Mouse (Mus musculus) cerebellum, postnatal 14 days (tissue): ENCODE data around the gene Ercc2.

ENCODE experiments used
- DNase-seq, 2 experiments: peaks; one replicate each; pipeline ENCODE4 v3.0.0; 2021; ENCODE audit warnings: mixed read lengths in 2 of 2

Ercc2 gene

DNA sequence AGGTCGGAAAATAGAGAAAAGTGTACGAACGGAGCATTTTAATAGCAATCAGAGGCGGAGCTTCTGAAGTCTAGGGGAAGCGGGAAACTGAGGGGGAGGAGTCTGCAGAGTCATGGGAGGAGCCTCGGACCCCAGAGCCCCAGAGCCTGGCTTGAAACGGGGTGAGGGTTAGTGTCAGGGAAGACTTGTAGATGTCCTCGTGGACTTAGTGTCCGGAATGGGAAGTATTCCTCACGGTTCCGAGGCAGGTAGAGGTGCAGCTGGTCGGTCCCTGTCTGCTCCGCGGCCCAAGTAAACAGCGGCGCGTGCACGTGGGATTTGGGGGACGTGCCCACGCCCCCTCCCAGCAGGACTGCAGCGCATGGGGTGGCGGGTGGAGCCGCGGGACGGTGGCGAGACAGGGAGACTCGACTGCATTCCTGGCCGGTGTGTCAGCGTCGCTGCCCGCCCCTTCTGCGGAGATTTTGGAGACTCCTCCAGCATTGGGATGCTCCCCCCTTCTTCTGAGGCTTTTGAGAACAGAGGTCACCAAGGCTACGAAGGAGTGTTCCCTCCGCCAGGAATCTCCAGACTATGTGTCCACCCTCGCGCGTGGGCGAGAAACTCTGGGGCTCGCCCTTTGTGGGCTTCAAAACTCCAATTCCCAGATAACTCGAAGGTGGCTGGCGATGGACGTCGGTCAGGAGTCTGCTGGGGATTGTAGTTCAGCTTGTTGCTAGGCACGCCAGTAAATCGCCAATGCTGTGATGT, 21.7 kb upstream of the Ercc2 start:
- DNase-seq = peak; percentile 73 to 77

DNA sequence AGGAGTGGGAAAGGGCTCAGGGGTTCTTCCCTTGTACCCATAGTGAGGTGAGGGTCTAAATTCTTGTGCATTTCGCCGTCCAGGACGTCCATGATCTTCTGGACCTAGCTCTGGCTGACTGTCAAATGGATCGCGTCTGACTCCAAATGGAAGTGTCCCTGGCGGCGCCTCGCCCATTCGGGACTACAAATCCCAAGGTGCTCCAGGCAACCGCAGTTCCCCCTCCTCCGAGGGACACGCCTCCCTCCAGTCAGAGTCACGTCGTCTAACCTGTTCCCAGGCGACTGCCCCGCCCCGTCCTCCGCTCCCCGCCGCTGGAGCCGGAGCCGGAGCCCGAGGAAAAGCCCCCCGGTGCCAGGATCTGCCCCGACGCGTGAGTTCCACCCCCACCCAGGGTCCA, 20.9 kb upstream of the Ercc2 start:
- peak; percentile 91 to 92 for DNase-seq

DNA sequence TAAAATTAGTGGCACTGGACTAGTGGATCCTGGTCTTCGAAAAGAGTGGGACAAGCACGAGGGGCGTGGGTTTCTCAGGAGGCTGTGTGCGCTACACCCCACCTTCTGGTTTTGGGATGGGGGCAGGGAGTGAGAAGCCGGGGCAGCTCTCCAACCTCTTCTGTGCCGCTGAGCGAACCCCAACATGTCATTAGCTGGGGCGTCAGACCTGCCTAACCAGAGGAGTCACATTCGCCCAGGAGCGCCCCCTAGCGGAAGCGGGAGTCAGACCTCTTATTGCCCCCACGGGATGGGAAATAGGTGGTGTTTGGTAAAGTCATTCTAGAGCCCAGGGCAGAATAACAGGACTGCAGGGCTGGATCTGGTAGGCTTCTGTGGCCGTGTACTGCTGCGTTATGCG, 20.1 kb upstream of the Ercc2 start:
- DNase-seq = peak; percentile 69 to 79

DNA sequence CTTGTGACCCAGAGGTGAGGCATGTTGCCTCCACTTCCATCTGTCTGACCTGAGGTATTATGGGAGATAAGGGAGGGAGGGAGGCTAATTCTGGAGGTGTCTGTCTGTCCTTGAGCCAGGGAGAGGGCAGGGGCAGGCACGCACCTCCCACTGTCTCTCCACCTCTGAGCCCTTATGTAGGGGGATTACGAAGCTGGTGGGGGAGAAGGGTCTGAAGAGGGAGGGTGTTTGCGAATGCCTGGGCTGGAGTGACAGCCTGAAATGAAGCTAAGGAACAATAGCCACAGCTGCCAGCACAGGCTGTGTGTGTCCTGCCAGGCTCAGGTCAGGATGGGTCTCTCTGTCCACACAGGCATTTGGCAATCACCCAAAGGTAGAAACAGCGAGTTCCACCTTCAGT, 19.5 kb upstream of the Ercc2 start:
- DNase-seq = no peak

DNA sequence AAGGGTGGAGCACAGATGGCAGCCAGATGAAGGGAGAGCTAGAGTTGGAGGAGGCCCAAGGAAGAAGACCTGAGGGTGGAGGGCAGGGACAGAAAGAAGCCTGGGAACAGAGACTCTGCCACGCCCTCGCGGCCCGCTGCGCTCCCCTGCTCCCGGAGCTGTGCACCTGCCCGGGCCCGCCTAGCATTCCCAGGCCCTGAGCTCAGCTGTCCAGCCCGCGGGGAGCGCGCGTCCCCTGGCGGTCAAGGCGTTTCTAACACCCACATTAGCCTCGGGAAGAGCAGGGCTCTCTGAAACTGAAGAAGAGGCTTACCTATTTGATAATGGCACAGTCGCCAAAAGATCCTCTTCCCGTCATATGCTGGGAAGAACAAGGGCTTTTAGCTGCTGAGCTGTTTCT, 17.9 kb upstream of the Ercc2 start:
- peak; percentile 71 to 78 for DNase-seq

DNA sequence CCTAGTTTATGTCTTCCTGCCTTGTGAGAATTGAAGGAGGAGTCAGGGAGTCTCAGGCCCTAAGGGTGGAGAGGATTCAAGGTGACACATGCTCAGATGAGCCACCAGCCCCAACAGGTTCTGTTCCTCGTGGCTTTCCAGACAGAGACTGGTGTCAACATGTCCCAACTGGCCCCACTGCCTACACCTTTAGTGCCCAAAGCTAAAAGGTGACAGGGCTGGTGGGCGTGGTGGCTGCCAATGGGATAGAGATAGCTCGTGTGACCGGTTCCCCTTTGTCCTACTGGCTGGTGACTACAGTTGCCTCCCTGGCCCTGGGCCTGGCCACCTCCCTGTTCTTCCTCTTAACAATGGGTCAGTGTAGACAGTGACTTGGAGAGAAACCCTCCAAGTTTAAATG, 16.4 kb upstream of the Ercc2 start:
- no peak for DNase-seq

DNA sequence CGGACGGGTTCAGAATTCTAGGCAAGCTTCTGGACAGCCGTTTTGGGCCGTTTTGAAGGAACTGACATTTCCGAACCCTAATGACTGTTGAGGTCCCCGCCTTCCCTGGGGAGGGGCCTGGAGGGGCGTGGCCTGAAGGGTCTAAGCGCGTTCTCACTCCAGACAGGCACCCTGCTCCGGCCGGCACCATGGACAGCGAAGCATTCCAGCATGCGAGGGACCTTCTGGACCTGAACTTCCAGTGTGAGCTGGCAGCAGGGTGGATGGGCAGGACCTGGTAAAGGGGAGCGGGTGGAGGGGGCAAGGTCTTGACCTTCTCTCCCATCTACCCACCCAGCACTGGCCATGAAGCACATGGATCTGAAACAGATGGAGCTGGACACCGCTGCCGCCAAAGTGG, 13.4 kb upstream of the Ercc2 start:
- no peak for DNase-seq

DNA sequence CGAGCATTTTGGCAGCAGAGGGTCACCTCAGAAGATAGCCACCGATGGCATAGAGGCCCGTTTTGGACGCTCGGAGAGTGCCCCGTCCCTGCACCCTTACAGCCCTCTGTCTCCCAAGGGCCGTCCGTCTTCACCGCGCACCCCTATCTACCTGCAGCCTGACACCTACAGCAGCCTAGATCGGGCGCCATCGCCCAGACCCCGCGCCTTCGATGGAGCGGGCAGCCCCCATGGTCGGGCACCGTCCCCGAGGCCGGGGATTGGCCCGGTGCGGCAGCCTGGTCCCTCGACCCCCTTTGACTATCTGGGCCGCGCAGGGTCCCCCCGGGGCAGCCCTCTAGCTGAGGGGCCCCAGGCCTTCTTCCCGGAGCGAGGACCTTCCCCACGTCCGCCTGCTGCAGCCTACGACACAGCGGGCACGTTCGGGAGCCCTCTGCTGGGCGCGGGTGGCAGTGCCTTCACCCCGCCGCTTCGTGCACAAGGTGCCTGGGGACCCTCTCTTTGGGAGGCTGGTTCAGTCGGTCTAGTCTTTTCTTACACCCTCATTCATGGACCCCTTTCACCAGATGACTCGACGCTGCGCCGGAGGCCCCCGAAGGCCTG, 11.9 kb upstream of the Ercc2 start:
- DNase-seq = peak; percentile 82 to 86

DNA sequence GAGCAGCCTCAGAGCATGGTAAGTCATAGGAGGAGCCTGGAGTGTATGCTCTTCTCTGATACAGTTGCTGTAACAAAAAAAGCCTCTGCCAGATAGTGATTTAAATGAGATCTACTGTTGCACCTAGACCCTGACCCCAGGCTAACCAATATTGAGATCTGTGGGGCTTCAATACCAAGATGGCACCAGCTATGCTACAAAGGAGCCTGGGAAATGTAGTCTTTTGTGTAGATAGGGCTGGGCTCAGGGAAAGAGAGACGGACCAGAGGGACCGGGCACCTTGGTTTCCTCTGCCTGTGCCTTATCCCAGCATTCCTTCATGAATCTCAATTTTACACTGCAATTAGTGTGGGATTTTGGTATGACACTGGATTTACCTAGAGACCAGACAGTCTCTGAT, 8.4 kb upstream of the Ercc2 start:
- no peak for DNase-seq

DNA sequence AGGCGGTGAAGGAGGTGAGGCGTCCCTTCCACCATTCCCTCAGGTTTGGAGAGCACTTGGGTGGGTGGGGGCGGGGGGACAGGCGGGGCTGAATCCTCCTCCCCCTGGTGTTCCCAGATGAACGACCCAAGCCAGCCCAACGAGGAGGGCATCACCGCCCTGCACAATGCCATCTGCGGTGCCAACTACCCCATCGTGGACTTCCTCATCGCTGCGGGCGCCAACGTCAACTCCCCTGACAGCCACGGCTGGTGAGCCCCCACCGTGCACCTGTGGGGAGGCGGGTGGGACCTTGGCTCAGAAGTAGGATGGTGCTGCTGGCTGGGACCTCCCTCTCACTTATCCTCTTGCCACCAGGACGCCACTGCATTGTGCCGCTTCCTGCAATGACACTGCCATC, 6.4 kb upstream of the Ercc2 start:
- no peak for DNase-seq

DNA sequence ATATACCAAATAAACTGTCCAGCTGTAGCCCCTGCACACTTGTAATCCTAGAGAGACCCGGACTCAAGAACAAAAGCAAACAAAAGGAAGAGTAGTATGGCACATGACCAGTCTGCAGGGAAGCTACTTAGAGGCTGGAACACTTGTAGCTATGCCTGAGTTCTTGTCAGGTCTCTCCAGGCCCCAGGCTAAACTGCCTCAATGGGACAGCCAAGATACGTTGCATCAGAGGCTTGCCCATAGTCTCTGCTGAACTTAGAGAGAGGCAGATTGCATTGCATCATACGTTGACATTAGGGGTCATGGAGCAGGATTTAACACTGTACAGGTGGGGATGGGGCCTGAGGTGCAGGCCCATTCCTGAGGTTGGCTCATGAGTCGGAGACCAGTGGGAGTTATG, 5.8 kb upstream of the Ercc2 start:
- no peak for DNase-seq

DNA sequence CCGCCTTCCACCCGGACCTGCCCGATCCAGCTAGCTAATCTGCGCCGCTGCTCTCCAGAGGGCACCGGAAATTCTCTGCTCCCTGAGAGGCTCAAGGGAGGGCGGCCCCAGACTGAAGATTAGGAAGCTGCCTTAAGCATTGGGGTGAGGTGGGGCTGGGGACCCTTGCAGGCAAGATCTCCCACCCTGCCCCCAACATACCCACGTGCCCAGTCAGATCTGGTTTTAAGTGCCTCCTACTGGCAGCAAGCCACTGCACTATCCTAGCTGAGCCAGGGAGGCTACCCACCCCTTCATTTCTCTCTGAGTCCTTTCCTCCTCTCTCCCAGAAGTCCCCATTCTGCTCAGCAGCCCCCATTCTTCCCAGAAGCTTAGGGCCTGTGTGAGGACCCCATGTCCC, 3.8 kb upstream of the Ercc2 start:
- DNase-seq = no peak

DNA sequence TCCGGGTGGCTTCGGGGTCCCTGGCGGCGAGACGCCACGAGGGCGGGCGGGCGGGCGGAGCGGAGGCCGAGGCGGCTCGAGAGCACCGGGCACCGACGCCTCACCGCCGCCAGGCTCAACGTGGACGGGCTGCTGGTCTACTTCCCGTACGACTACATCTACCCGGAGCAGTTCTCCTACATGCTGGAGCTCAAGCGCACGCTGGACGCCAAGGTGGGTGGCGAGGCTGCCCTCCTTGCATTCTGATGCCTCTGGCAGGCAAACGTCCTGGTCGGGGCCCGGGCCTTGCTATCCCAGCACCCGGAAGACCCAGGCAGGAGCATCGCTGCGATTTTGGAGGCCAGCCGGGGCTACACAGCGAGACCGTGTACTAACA, 344 bp downstream of the Ercc2 start:
- DNase-seq = no peak

DNA sequence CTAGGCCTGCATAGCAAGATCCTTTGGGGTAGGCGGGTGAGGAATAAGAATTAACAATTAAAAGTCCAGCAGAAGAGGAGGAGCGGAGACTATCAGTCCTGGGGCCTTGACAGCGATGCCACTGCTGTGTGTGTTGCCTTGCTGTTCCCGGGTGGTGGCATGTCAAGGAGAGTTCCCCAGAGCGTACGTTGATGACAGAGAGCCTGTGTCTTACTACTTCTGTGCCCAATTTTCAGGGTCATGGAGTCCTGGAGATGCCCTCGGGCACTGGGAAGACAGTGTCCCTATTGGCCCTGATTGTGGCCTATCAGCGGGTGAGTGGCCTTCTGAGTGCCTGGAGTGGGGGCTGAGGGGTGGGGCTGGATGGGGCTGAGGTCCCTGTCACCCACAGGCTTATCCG, 1.9 kb downstream of the Ercc2 start:
- no peak for DNase-seq

DNA sequence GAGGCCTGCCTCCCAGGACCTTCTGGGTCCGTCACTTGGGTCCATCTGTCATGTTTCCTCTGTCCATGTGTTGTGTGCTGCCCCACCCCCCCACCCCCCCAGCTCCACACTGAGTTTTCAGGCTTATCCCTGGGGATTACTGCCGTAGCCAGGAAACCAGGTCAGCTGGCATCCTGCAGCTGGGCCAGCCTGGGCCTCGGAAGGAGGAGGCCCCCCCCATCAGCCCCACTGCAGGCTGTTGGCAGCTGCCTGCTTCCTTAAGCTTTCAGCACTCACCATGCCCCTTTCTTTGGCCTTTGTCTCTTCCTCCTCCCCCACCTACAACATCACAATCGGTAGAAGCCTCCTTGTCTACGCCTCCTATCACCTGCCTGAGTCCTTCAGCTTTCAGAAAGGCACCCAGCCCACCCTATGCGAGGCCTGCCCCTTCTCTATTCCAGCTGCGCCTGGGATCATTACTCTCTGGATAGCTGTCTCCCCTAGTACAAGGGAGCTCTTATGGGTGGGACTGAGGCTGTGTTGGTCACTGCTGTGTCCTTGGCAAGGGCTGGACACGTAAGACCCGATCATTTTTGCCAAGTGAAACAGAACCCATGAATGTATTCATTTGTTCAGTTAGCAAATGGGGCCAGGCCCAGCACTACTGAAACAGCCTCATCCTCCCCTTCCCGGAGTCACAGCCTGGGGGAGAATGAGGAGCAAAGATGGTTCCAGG, 7.0 kb downstream of the Ercc2 start:
- no peak for DNase-seq

DNA sequence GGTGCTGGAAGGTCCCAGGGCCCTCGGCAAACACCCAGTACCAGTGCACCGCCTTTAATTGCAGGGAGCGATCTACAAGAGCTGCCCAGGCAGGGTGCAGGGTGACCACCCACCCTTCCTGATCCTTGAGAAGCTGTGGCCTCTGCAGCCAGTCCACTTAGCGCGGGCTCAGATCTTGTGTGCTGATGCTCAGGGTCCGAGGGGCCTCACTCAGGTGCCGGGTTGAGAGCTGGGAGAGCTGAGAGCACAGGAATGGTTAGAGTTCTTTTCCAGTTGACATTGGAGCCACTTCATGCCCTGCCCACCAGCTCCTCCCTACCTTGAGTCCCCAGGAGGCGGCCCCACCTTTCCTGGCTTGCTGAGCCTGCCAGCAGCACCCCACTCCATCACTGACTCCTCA, 12.7 kb downstream of the Ercc2 start:
- DNase-seq = no peak

DNA sequence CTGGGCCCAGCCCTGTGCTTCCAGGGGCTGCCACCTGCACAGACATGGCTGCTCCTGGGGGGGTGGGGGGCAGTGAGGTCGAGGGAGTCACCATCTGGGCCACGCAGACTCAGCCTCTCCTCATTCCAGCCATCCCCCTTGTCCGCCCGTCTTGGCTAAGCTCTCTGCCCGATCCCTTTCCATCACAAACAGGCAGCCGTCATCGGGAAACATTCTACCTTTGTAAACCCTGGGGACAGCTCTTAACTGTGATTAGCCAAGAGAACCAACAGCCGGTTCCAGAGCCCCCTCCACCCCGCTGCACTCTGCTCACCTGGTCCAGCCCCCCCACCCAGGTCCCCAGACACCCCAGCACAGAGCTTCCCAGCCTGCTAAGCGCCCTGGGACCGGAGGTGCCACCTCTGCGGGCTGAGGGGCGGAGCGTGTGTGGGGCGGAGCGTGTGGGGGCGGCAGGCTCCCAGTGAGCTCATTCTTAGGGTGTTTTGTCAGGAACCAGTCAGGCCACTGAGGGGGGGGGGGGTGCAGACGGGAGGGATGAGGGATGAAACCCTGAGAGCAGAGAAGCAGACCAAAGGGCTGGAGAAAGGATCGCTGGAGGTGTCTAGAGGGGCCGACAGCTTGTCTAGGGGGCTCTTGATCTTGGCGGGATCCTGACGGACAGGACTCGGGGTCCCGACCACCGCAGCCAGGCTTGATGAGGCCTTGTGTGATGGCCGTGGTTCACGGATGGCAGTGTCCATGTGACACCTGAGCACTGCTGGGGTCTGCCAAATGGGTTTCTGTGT, 17.9 kb downstream of the Ercc2 start:
- no peak for DNase-seq

DNA sequence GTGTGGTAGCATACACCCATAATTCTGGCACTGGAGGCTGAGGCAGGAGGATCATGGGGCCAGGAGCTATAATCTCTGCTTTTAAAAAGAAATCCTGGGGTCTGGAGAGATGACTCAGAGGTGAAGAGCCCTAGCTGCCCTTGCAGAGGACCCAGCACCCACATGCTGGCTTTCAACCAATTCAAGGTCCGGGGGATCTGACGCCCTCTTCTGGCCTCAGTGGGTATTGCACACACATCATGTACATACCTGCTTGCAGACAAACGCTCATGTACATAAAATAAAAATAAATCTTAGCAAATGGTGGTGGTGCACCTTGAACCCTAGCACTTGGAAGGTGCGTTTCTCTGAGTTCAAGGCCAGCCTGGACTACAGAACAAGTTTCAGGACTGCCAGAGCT, 19.1 kb downstream of the Ercc2 start:
- DNase-seq = no peak

DNA sequence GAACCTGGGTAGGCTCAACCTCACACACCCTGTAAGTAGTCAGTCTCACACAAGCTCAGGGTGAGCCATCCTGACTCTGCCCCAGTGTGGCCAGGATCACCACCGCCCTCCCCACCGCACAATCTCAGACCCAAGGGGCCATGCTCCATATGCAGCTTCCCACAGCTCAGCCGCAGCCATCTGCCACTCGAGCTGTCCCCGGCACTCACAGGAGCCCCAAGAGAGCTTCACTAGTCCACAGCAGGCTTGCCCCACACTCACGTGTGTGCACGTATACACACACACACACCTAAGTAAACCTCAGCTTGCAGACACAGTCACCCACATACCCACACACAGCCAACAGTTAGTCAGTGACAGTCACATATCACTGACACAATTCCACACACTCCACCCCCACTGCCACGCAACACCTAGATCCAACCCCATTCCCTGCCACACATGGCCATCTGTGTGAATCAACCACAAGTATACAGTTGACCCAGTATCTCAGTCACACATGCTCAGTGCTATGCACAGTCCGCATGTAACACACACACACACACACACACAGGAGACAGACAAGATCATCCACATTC, 20.8 kb downstream of the Ercc2 start:
- DNase-seq = no peak

DNA sequence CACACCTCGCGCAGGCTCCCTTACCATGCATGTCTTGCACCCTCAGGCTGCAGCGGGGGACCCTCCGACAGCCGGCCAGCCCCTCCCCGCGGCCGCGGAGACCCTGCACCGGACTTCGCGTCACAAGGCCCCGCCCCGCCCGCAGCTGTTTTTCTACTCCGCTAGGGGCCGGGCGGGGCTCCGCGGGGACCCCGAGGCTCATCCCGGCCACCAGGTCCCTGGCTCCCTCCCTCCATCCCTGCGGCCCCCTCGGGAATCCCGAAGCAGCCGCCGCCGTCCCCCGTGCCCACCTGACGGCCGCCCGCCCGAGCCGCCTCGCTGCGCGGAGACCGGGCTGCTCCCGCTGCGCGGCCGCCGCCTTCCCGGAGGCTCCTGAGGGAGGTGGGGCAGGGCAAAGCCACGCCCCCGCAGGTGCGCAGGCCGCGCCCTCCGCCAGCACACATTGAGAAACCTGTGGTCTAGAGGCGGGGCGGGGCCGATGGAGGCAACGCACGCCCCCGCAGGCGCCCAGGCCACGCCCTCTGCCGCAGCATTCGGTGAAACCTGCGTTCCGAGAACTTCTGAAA, 22.0 kb downstream of the Ercc2 start, which contains the start of gene Klc3:
Gene Klc3 (minus strand): TSS at position 374 of the 566 bp plus-strand sequence.
- DNase-seq = peak in 1 of 2 experiments; percentile 41

DNA sequence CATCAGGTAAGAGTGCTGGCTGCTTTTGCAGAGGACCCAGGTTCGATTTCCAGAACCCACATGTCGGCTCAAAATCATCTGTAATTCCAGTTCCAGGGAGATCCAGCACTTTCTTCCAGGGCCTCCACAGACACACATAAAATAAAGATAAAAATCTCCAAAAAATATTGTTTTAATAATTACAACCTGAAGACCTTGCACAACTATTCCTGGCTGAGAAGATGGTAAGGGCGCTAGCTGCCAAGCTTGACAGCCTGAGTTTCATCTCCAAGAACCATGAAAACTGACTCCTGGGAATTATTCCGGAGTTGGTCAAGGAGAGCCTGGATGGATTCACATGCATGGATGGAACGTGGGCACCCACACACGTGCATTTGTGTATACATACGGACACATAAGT, 22.7 kb downstream of the Ercc2 start, which contains the start of gene Ckm:
Gene Ckm (plus strand): TSS at position 301 of the 400 bp plus-strand sequence.
- DNase-seq = no peak

DNA sequence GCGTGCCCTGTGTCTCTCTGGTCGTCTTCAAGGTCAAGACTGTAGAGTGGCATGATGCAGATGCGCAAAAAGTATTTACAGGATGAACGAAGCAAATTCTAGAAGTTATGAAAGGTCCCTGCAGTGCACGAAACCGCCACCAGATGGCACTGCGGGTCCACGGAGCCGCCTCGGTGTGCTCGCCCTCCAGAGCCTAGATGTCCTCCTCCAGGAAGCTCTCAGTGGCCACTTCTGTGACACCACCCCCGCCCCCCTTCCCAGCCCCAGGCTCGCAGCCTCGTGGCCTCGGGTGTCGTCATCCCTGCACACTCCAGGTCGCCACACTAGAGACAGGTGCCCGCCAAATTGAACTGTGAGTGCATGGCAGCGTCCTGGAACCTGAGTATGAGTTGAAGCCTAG, 23.6 kb downstream of the Ercc2 start:
- peak; percentile 89 to 93 for DNase-seq

DNA sequence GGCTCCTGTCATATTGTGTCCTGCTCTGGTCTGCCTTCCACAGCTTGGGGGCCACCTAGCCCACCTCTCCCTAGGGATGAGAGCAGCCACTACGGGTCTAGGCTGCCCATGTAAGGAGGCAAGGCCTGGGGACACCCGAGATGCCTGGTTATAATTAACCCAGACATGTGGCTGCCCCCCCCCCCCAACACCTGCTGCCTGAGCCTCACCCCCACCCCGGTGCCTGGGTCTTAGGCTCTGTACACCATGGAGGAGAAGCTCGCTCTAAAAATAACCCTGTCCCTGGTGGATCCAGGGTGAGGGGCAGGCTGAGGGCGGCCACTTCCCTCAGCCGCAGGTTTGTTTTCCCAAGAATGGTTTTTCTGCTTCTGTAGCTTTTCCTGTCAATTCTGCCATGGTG, 27.9 kb downstream of the Ercc2 start:
- no peak for DNase-seq
